Mouse (Mus musculus) liver, embryonic 14.5 days (tissue): Measurements from ENCODE around the gene Runx2.

Source experiments
- CTCF ChIP-seq: IDR thresholded peaks from 2 replicates; pipeline ENCODE4 v1.5.1; 2016; ENCODE audit warnings: antibody characterized with exemption, low read depth, control low read depth
- EP300 ChIP-seq: IDR thresholded peaks from 2 replicates; pipeline ENCODE4 v1.6.1; 2016; ENCODE audit warnings: antibody characterized with exemption, low read depth

DNA sequence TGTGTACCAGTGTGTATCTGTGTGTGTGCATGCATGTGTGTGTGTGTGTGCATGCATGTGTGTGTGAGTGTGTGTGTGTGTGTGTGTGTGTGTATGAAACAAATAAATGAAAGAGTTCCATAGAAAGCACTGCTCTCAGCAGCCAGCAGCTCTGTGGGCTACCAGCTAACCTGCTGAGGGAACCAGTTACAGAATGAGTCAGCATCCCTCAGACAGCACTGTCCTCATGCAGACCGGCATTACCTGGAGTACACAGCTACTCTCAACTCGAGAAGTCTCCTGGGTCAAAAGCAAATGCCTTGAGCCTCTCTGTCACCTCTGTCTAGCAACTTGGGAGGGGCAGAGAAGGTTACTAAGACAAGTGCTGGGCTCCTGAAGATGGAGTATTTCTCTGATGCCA lies 86.1 kb downstream of the Runx2 start:
- TF ChIP-seq CTCF (no peak), EP300 (no peak)
